Mouse (Mus musculus): ENCODE data around the gene Borcs6. TPM values are rescaled to one million over a fixed set of nuclear protein-coding genes. Genes with fewer than 3 reads are reported as not detected.

Borcs6 gene
- total and polyA plus RNA-seq, 3 experiments: 9.2 to 9.3 TPM; not detected in 1

GRCm38 (mm10) chr11:69060448-69061254, 1.1 kb downstream of the Borcs6 start:
- H3K9me3 ChIP-seq (replicated peaks; ENCODE audit: insufficient read depth, low read length): no peaks in the 10 kb centered on the region
- no peaks in the 10 kb centered on the region for H3K27me3 ChIP-seq (ENCODE audit: control insufficient read depth in 1 of 2, insufficient read depth in 2 of 2, low read length in 2 of 2)
- peaks cover 0 to 13% of the 10 kb centered on the region in 2 experiments; a peak in 2 of 4 replicates for H3K4me1 ChIP-seq (ENCODE audit: control insufficient read depth in 1 of 2, insufficient read depth in 2 of 2, low read length in 2 of 2)
- TF ChIP-seq TCF12 (IDR thresholded peaks at IDR 0.05; ENCODE audit: low read depth, low read length): 0 out of 2 replicates have a peak, but pooled peaks have one; percentile 1
- TF ChIP-seq CHD1 (IDR thresholded peaks at IDR 0.05; ENCODE audit: low read depth, low read length): no peak
- TF ChIP-seq SIN3A (IDR thresholded peaks at IDR 0.05; ENCODE audit: low read length): 0 out of 2 replicates have a peak, but pooled peaks have one; percentile 10
- TF ChIP-seq ELF1 (IDR thresholded peaks at IDR 0.05; ENCODE audit: low read depth, low read length): no peak
- TF ChIP-seq HCFC1 (IDR thresholded peaks at IDR 0.05; ENCODE audit: low read depth, low read length): no peak
- peak; percentile 8; the same call in 1 of the 2 replicates for TF ChIP-seq MAZ (IDR thresholded peaks at IDR 0.05; ENCODE audit: low read depth, low read length)
- TF ChIP-seq MAFK (IDR thresholded peaks at IDR 0.05; ENCODE audit: borderline replicate concordance, low read depth, low read length): no peak
- no peak for TF ChIP-seq CTCF (IDR thresholded peaks at IDR 0.05 in 2 of 3, conservative IDR thresholded peaks at IDR 0.05 in 1 of 3; ENCODE audit: control insufficient read depth in 1 of 3, insufficient read depth in 1 of 3, low read depth in 2 of 3, low read length in 3 of 3, poor library complexity in 1 of 3, severe bottlenecking in 1 of 3)
- TF ChIP-seq ETS1 (IDR thresholded peaks at IDR 0.05; ENCODE audit: low read depth, low read length): no peak
- TF ChIP-seq MAX (IDR thresholded peaks at IDR 0.05; ENCODE audit: low read length): 0 out of 2 replicates have a peak, but pooled peaks have one; percentile 12
- no peak for TF ChIP-seq GATA1 (IDR thresholded peaks at IDR 0.05; ENCODE audit: low read depth, low read length)
- 0 out of 2 replicates have a peak, but pooled peaks have one; percentile 42 for TF ChIP-seq MYC (IDR thresholded peaks at IDR 0.05; ENCODE audit: low read depth, low read length)
- peak; percentile 57; the same call in 1 of the 2 replicates for TF ChIP-seq TBP (IDR thresholded peaks at IDR 0.05; ENCODE audit: low read depth, low read length)
- TF ChIP-seq UBTF (IDR thresholded peaks at IDR 0.05; ENCODE audit: borderline replicate concordance, insufficient read depth, low read depth, low read length): no peak
- H3K36me3 ChIP-seq (ENCODE audit: control insufficient read depth in 1 of 2, insufficient read depth in 2 of 2, low read length in 2 of 2): peaks cover 0 to 6% of the 10 kb centered on the region in 2 experiments; a peak in 2 of 4 replicates
- peak overlapping the region; percentile 80 for H3K9ac ChIP-seq (ENCODE audit: control insufficient read depth, low read depth, low read length, poor library complexity, severe bottlenecking)
- H3K79me2 ChIP-seq (ENCODE audit: control insufficient read depth, insufficient read depth, low read length, poor library complexity): peaks cover 10% of the 10 kb centered on the region; the same call in 1 of the 2 replicates
- peak overlapping the region; percentile 13; the same call in 1 of the 2 replicates for H3K27ac ChIP-seq (ENCODE audit: control insufficient read depth, low read depth, low read length)
- peak; percentile 86 for DNase-seq (ENCODE audit: low read depth, low spot score)
- H3K4me3 ChIP-seq (ENCODE audit: control insufficient read depth in 1 of 2, insufficient read depth in 1 of 2, low read depth in 2 of 2, low read length in 2 of 2): peak overlapping the region; percentile 84 to 87

GRCm38 (mm10) chr11:69061255-69061912, 1.9 kb downstream of the Borcs6 start:
- H3K4me1 ChIP-seq (ENCODE audit: control insufficient read depth in 1 of 2, insufficient read depth in 2 of 2, low read length in 2 of 2): peaks cover 0 to 13% of the 10 kb centered on the region in 2 experiments; a peak in 2 of 4 replicates
- peaks cover 0 to 6% of the 10 kb centered on the region in 2 experiments; a peak in 2 of 4 replicates for H3K36me3 ChIP-seq (ENCODE audit: control insufficient read depth in 1 of 2, insufficient read depth in 2 of 2, low read length in 2 of 2)
- no peaks in the 10 kb centered on the region for H3K27me3 ChIP-seq (ENCODE audit: control insufficient read depth in 1 of 2, insufficient read depth in 2 of 2, low read length in 2 of 2)
- peak overlapping the region; percentile 80 for H3K9ac ChIP-seq (ENCODE audit: control insufficient read depth, low read depth, low read length, poor library complexity, severe bottlenecking)
- peak; percentile 64 for DNase-seq (ENCODE audit: low read depth, low spot score)
- no peak for TF ChIP-seq CHD1 (IDR thresholded peaks at IDR 0.05; ENCODE audit: low read depth, low read length)
- TF ChIP-seq POLR2AphosphoS5 (IDR thresholded peaks at IDR 0.05; ENCODE audit: borderline replicate concordance, low read depth, low read length): no peak
- TF ChIP-seq MAZ (IDR thresholded peaks at IDR 0.05; ENCODE audit: low read depth, low read length): 0 out of 2 replicates have a peak, but pooled peaks have one; percentile 15
- 0 out of 2 replicates have a peak, but pooled peaks have one; percentile 24 for TF ChIP-seq SIN3A (IDR thresholded peaks at IDR 0.05; ENCODE audit: low read length)
- TF ChIP-seq KAT2A (conservative IDR thresholded peaks at IDR 0.05; ENCODE audit: low read depth, low read length): no peak
- H3K27ac ChIP-seq (ENCODE audit: control insufficient read depth, low read depth, low read length): no peak overlapping the region
- no peaks in the 10 kb centered on the region for H3K9me3 ChIP-seq (replicated peaks; ENCODE audit: insufficient read depth, low read length)
- peak overlapping the region; percentile 84 to 87 for H3K4me3 ChIP-seq (ENCODE audit: control insufficient read depth in 1 of 2, insufficient read depth in 1 of 2, low read depth in 2 of 2, low read length in 2 of 2)
- H3K79me2 ChIP-seq (ENCODE audit: control insufficient read depth, insufficient read depth, low read length, poor library complexity): peaks cover 10% of the 10 kb centered on the region; the same call in 1 of the 2 replicates
